Mouse (Mus musculus) layer of hippocampus, postnatal 25 days (tissue): ENCODE results near the gene Prss56. TPM values are rescaled to one million over a fixed set of nuclear protein-coding genes. Genes with fewer than 3 reads are reported as not detected.

Source experiments
- DNase-seq, 2 experiments: peaks; one replicate each; pipeline ENCODE4 v3.0.0; 2022; ENCODE audit warnings: mixed read lengths in 2 of 2, low spot score in 1 of 2; ENCODE audit errors: extremely low spot score in 1 of 2
- total RNA-seq, 2 experiments: library from RNA; stranded (reverse); gene quantifications; 2 replicates each; pipeline ENCODE4 v1.2.3; 2021

The Prss56 gene
- total RNA-seq, 2 experiments from 2014 or later, result 0.34 to 0.42 TPM

DNA sequence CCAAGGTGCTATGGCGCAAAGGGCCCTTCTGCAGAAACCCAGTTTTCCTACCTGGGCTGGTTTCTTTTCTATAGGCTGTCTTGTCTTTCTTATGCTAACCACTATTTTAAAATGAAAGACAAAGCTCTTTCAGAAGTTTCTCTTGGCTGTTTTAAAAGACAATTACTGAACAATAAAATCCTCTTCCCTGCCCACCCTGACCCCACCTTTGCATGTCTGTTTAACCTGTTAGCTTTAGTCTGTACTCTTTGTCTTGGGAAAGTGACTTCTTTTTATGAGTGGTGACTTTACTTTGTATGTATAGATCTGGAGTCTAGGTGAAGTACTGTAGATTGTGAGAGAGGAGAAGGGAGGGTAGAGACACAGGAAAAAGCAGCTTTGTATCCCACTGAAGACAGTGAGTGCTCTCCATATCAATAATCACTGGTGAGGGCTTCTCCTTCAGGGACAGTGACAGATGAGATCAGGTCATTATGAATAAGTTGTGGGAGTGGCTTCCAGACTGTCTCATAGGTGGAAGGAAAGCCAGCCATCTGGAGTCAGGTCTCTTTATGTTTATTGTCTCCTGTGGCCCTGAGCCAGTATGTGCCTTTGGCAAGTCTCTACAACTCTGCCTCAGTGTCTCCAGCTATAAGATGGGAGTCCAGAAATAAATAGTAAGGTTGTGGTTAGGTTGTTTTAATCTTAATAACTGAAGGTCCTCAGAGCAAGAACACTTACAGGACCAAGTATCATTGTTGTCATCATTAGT is 43.5 kb downstream of the Prss56 start:
- DNase-seq, result no peak

- no peak for DNase-seq
Measured at GRCm38 (mm10) chr1:87227160-87227550, 44.0 kb downstream of the Prss56 start.

DNA sequence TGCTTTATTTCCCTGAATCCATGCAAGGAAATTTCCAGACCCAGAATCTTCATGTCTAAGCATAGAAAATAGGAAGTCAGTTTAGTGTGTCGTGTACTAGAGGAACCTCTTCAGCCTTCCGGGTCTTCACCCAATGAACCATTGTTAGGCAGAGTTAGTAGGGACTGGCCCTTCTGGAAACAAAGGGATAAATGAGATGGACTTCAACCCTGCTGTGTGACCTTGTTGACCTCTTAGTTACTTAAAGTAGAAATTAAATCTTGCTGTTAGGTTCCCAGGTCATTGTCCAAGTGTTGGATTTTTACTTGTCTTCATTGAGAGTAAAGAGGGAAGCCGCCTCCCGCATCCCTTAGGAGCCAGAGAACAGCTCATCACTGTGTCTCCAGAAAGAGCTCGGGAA is 47.5 kb downstream of the Prss56 start:
- DNase-seq, result no peak

GRCm38 (mm10) chr1:87232197-87232596 is 49.1 kb downstream of the Prss56 start:
- no peak for DNase-seq

Other genes starting within 250 kb of the Prss56 start
- gene Alppl2, start 93.4 kb upstream of the Prss56 start, total RNA-seq, result not detected
- not detected for gene Alpi, start 81.7 kb upstream of the Prss56 start, total RNA-seq
- gene Akp3, start 58.3 kb upstream of the Prss56 start, total RNA-seq, result not detected
- 1 to 10 TPM; 1.4 to 3.6 TPM for gene Ecel1, start 26.8 kb upstream of the Prss56 start, total RNA-seq
- not detected for gene Chrnd, start 7.3 kb downstream of the Prss56 start, total RNA-seq
- not detected for gene Chrng, start 21.3 kb downstream of the Prss56 start, total RNA-seq
- gene Eif4e2, start 30.6 kb downstream of the Prss56 start, total RNA-seq, result 10 to 100 TPM; 59.6 to 66.5 TPM
- gene Efhd1, start 81.0 kb downstream of the Prss56 start, total RNA-seq, result 10 to 100 TPM; 16.3 to 17.2 TPM
- gene Gigyf2, start 143.7 kb downstream of the Prss56 start, total RNA-seq, result 100 to 1,000 TPM in 1 of 2 experiments, 10 to 100 TPM in 1; 96.8 to 112 TPM
- 1 to 10 TPM; 1.3 to 1.4 TPM for gene Kcnj13, start 211.4 kb downstream of the Prss56 start, total RNA-seq